Mouse (Mus musculus): ENCODE results near the gene Slc22a8. TPM values are rescaled to one million over a fixed set of nuclear protein-coding genes. Genes with fewer than 3 reads are reported as not detected.

Gene Slc22a8
- 0.28 and 0.33 TPM in 2 replicates for polyA plus RNA-seq (2014; fragmentation: Nextera tagmentation; extraction: Ambion mirVana)

- 65% methylated on average over 8 of the region's 8 CpGs for WGBS
- H3K9ac ChIP-seq (ENCODE audit: low read length), result no peak within 1 kb of the TSS
- H3K27me3 ChIP-seq (ENCODE audit: control insufficient read depth, insufficient read depth, low read length), result no peaks in the 10 kb centered on the region
- H3K4me3 ChIP-seq (ENCODE audit: low read depth, low read length), result no peak within 1 kb of the TSS
- peaks cover 7% of the 10 kb centered on the region; the same call in 1 of the 2 replicates for H3K4me1 ChIP-seq (ENCODE audit: control insufficient read depth, insufficient read depth, low read length)
- ATAC-seq (ENCODE audit: low FRiP score) (no peak), DNase-seq (ENCODE audit: low spot score, missing footprints) (no peak)
- H3K36me3 ChIP-seq (ENCODE audit: control insufficient read depth, insufficient read depth, low read length), result no peaks in the 10 kb centered on the region
- no peak within 1 kb of the TSS for H3K4me2 ChIP-seq
- H3K27ac ChIP-seq (ENCODE audit: low read depth, low read length), result no peak within 1 kb of the TSS
- H3K9me3 ChIP-seq (ENCODE audit: control insufficient read depth, low read length), result no peaks in the 10 kb centered on the region
Observed at GRCm38 (mm10) chr19:8590954-8591353, at the start of gene Slc22a8. Gene Slc22a8, plus strand, starts transcription at chr19:8591254.

GRCm38 (mm10) chr19:8558897-8559296 is 32.2 kb upstream of the Slc22a8 start:
- DNase-seq (ENCODE audit: low spot score, missing footprints) (no peak), ATAC-seq (ENCODE audit: low FRiP score) (no peak)
- H3K9ac ChIP-seq (ENCODE audit: low read length), result no peak overlapping the region
- H3K27me3 ChIP-seq (ENCODE audit: control insufficient read depth, insufficient read depth, low read length), result no peaks in the 10 kb centered on the region
- 86% methylated on average over 2 of the region's 2 CpGs for WGBS
- no peak overlapping the region for H3K4me2 ChIP-seq
- H3K36me3 ChIP-seq (ENCODE audit: control insufficient read depth, insufficient read depth, low read length), result no peaks in the 10 kb centered on the region
- H3K9me3 ChIP-seq (ENCODE audit: control insufficient read depth, low read length), result no peaks in the 10 kb centered on the region
- no peak overlapping the region for H3K27ac ChIP-seq (ENCODE audit: low read depth, low read length)
- H3K4me1 ChIP-seq (ENCODE audit: control insufficient read depth, insufficient read depth, low read length), result no peaks in the 10 kb centered on the region
- H3K4me3 ChIP-seq (ENCODE audit: low read depth, low read length), result no peak overlapping the region

GRCm38 (mm10) chr19:8564021-8564420 is 27.0 kb upstream of the Slc22a8 start:
- H3K9ac ChIP-seq (ENCODE audit: low read length), result no peak overlapping the region
- 72% methylated on average over 2 of the region's 2 CpGs for WGBS
- no peak for DNase-seq (ENCODE audit: low spot score, missing footprints)

GRCm38 (mm10) chr19:8564469-8564868 is 26.6 kb upstream of the Slc22a8 start:
- no peak overlapping the region for H3K9ac ChIP-seq (ENCODE audit: low read length)
- H3K4me3 ChIP-seq (ENCODE audit: low read depth, low read length), result no peak overlapping the region
- 86% methylated on average over 3 of the region's 3 CpGs for WGBS
- ATAC-seq (ENCODE audit: low FRiP score) (no peak), DNase-seq (ENCODE audit: low spot score, missing footprints) (no peak)
- no peak overlapping the region for H3K4me2 ChIP-seq
- no peaks in the 10 kb centered on the region for H3K27me3 ChIP-seq (ENCODE audit: control insufficient read depth, insufficient read depth, low read length)
- H3K4me1 ChIP-seq (ENCODE audit: control insufficient read depth, insufficient read depth, low read length), result peaks cover 7% of the 10 kb centered on the region
- H3K36me3 ChIP-seq (ENCODE audit: control insufficient read depth, insufficient read depth, low read length), result no peaks in the 10 kb centered on the region
- no peaks in the 10 kb centered on the region for H3K9me3 ChIP-seq (ENCODE audit: control insufficient read depth, low read length)
- H3K27ac ChIP-seq (ENCODE audit: low read depth, low read length), result no peak overlapping the region

More at GRCm38 (mm10) chr19:8564021-8564420, 27.0 kb upstream of the Slc22a8 start:
- H3K27ac ChIP-seq (ENCODE audit: low read depth, low read length), result no peak overlapping the region
- no peak overlapping the region for H3K4me2 ChIP-seq
- H3K4me3 ChIP-seq (ENCODE audit: low read depth, low read length), result no peak overlapping the region
- ATAC-seq (ENCODE audit: low FRiP score), result no peak
- H3K27me3 ChIP-seq (ENCODE audit: control insufficient read depth, insufficient read depth, low read length), result no peaks in the 10 kb centered on the region
- H3K36me3 ChIP-seq (ENCODE audit: control insufficient read depth, insufficient read depth, low read length), result no peaks in the 10 kb centered on the region
- no peaks in the 10 kb centered on the region for H3K9me3 ChIP-seq (ENCODE audit: control insufficient read depth, low read length)
- peaks cover 7% of the 10 kb centered on the region for H3K4me1 ChIP-seq (ENCODE audit: control insufficient read depth, insufficient read depth, low read length)

GRCm38 (mm10) chr19:8565262-8565661 is 25.8 kb upstream of the Slc22a8 start:
- 81% methylated on average over 2 of the region's 2 CpGs for WGBS
- Histone ChIP-seq H3K36me3 (ENCODE audit: control insufficient read depth, insufficient read depth, low read length) (no peaks in the 10 kb centered on the region), H3K9ac (ENCODE audit: low read length) (no peak overlapping the region), H3K4me2 (no peak overlapping the region), H3K27ac (ENCODE audit: low read depth, low read length) (no peak overlapping the region), H3K4me3 (ENCODE audit: low read depth, low read length) (no peak overlapping the region), H3K4me1 (ENCODE audit: control insufficient read depth, insufficient read depth, low read length) (peaks cover 7% of the 10 kb centered on the region), H3K9me3 (ENCODE audit: control insufficient read depth, low read length) (no peaks in the 10 kb centered on the region), H3K27me3 (ENCODE audit: control insufficient read depth, insufficient read depth, low read length) (no peaks in the 10 kb centered on the region)
- no peak for DNase-seq (ENCODE audit: low spot score, missing footprints)
- no peak for ATAC-seq (ENCODE audit: low FRiP score)

- H3K4me2 ChIP-seq, result no peak overlapping the region
- no peak for DNase-seq (ENCODE audit: low spot score, missing footprints)
- 36% methylated on average over 4 of the region's 4 CpGs for WGBS
- H3K4me3 ChIP-seq (ENCODE audit: low read depth, low read length), result no peak overlapping the region
- H3K27ac ChIP-seq (ENCODE audit: low read depth, low read length), result no peak overlapping the region; the same call in 1 of the 2 replicates
- H3K36me3 ChIP-seq (ENCODE audit: control insufficient read depth, insufficient read depth, low read length), result no peaks in the 10 kb centered on the region
- H3K27me3 ChIP-seq (ENCODE audit: control insufficient read depth, insufficient read depth, low read length), result no peaks in the 10 kb centered on the region
- no peaks in the 10 kb centered on the region for H3K9me3 ChIP-seq (ENCODE audit: control insufficient read depth, low read length)
- H3K4me1 ChIP-seq (ENCODE audit: control insufficient read depth, insufficient read depth, low read length), result peaks cover 7% of the 10 kb centered on the region
- peak; percentile 43 for ATAC-seq (ENCODE audit: low FRiP score)
- no peak overlapping the region for H3K9ac ChIP-seq (ENCODE audit: low read length)
Observed at GRCm38 (mm10) chr19:8565985-8566384, 25.1 kb upstream of the Slc22a8 start.

- no peak overlapping the region for H3K27ac ChIP-seq (ENCODE audit: low read depth, low read length)
- H3K9ac ChIP-seq (ENCODE audit: low read length), result no peak overlapping the region
- H3K36me3 ChIP-seq (ENCODE audit: control insufficient read depth, insufficient read depth, low read length), result no peaks in the 10 kb centered on the region
- no peak overlapping the region for H3K4me3 ChIP-seq (ENCODE audit: low read depth, low read length)
- H3K4me1 ChIP-seq (ENCODE audit: control insufficient read depth, insufficient read depth, low read length), result peaks cover 7% of the 10 kb centered on the region
- H3K27me3 ChIP-seq (ENCODE audit: control insufficient read depth, insufficient read depth, low read length), result no peaks in the 10 kb centered on the region
- DNase-seq (ENCODE audit: low spot score, missing footprints) (peak; percentile 44), ATAC-seq (ENCODE audit: low FRiP score) (peak; percentile 47; the same call in 1 of the 2 replicates)
- H3K9me3 ChIP-seq (ENCODE audit: control insufficient read depth, low read length), result no peaks in the 10 kb centered on the region
- no peak overlapping the region for H3K4me2 ChIP-seq
- 53% methylated on average over 13 of the region's 13 CpGs for whole genome bisulfite sequencing
Observed at GRCm38 (mm10) chr19:8567104-8567880, 23.8 kb upstream of the Slc22a8 start.

- Histone ChIP-seq H3K36me3 (ENCODE audit: control insufficient read depth, insufficient read depth, low read length) (no peaks in the 10 kb centered on the region), H3K9me3 (ENCODE audit: control insufficient read depth, low read length) (no peaks in the 10 kb centered on the region), H3K4me2 (peak overlapping the region; percentile 40), H3K4me1 (ENCODE audit: control insufficient read depth, insufficient read depth, low read length) (peaks cover 7% of the 10 kb centered on the region), H3K9ac (ENCODE audit: low read length) (peak overlapping the region; percentile 42; the same call in 1 of the 2 replicates), H3K4me3 (ENCODE audit: low read depth, low read length) (no peak overlapping the region; the same call in 1 of the 2 replicates), H3K27me3 (ENCODE audit: control insufficient read depth, insufficient read depth, low read length) (no peaks in the 10 kb centered on the region), H3K27ac (ENCODE audit: low read depth, low read length) (no peak overlapping the region)
- ATAC-seq (ENCODE audit: low FRiP score) (peak; percentile 25; the same call in 1 of the 2 replicates), DNase-seq (ENCODE audit: low spot score, missing footprints) (peak; percentile 93)
- WGBS, result 5% methylated on average over 14 of the region's 14 CpGs
Observed at GRCm38 (mm10) chr19:8569453-8569863, 21.6 kb upstream of the Slc22a8 start.

GRCm38 (mm10) chr19:8570341-8571040 is 20.6 kb upstream of the Slc22a8 start:
- ATAC-seq (ENCODE audit: low FRiP score) (no peak), DNase-seq (ENCODE audit: low spot score, missing footprints) (no peak)
- Histone ChIP-seq H3K4me2 (no peak overlapping the region), H3K36me3 (ENCODE audit: control insufficient read depth, insufficient read depth, low read length) (no peaks in the 10 kb centered on the region), H3K27ac (ENCODE audit: low read depth, low read length) (no peak overlapping the region), H3K27me3 (ENCODE audit: control insufficient read depth, insufficient read depth, low read length) (no peaks in the 10 kb centered on the region), H3K4me1 (ENCODE audit: control insufficient read depth, insufficient read depth, low read length) (peaks cover 7% of the 10 kb centered on the region), H3K9ac (ENCODE audit: low read length) (no peak overlapping the region), H3K9me3 (ENCODE audit: control insufficient read depth, low read length) (no peaks in the 10 kb centered on the region), H3K4me3 (ENCODE audit: low read depth, low read length) (no peak overlapping the region)
- WGBS, result 70% methylated on average over 2 of the region's 2 CpGs
